Mouse (Mus musculus) hematopoietic stem cell, adult 5-6 weeks (primary cell): ENCODE measurements around the gene Hrh3. TPM values are rescaled to one million over a fixed set of nuclear protein-coding genes. Genes with fewer than 3 reads are reported as not detected.

Experiments used
- ATAC-seq, 2 experiments: fragments of 125-278 bp in 1 of 2; replicated peaks in 1 of 2; 2 replicates each; pipeline ENCODE4 v1.8.0; 2016 to 2017; ENCODE audit warnings: inconsistent platforms in 2 of 2, mild to moderate bottlenecking in 2 of 2, moderate number of reproducible peaks in 2 of 2, low read depth in 1 of 2, moderate TSS enrichment in 1 of 2; ENCODE audit not compliant: low FRiP score in 2 of 2, poor library complexity in 2 of 2, severe bottlenecking in 2 of 2, insufficient read depth in 1 of 2, low TSS enrichment in 1 of 2
- total RNA-seq: library from RNA; stranded (forward); fragments of 172-1452, 232-1000 nt; gene quantifications from 2 replicates; pipeline ENCODE4 v1.2.3, GENCODE M21; 2017

Hrh3 gene
- total RNA-seq, 1 experiment from 2014 or later, result not detected

GRCm38 (mm10) chr2:180115279-180115678, 11.0 kb upstream of the Hrh3 start:
- ATAC-seq, result no peak

GRCm38 (mm10) chr2:180113909-180114890, 9.9 kb upstream of the Hrh3 start:
- no peak for ATAC-seq

DNA sequence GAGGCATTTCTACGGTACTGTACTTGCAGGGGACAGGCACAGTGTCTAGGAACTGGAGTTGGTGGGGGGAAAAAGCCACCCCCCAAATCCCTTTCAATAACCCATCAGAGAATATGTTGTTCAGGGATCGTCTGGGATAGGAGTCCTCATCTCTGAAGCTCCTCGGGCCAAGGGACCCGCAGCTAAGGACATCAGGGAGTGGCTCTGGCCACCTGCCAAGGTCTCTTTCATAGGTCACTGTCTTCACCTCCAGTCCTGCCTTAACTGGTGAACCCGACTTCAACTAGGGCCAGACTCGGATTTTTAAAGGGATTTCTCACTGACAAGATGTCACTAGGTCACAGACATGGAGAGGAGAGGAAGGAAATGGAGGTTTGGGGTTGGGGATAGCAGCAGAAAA, 4.0 kb upstream of the Hrh3 start:
- no peak for ATAC-seq

GRCm38 (mm10) chr2:180107081-180107480, 2.8 kb upstream of the Hrh3 start:
- no peak; a peak in 1 of 4 replicates for ATAC-seq

DNA sequence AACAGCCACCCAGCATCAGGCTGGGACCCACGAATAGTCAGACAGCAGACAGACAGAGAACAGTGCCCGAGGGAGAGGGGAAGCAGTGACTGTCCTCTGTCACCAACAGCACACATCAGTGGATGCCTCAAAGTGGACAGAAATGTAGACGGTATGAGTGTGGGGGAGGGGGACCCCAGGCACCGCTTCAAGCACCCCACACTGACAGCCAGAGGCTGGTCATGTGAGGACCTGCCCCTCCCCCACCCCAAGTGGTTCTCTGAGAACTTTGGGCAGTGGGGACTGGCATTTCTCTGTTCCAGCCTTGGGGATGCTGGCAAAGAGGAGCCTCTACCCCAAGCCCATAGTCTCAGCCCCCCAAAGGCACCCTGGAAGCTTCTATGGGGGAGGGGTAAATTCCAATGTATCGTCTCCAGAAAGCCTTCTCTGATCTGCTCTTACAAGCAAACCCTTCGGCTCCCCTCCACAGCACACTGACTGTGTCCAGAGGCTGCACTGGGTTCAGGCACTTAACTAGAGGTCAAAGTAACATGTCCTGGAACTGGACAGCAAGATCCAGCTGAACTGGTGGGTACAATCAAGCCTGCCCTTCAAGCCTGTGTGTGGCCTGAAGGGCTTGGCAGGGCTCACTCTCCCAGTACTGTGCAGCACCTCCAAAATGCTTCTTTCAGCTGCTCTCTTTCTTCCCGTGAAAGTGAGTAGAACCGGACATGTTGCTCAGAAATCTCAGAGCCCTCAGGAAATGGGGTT, 1.3 kb upstream of the Hrh3 start:
- ATAC-seq, result no peak

GRCm38 (mm10) chr2:180104659-180105377, 530 bp upstream of the Hrh3 start:
- ATAC-seq, result peak; percentile 4 to 33; a peak in 1 of 4 replicates

DNA sequence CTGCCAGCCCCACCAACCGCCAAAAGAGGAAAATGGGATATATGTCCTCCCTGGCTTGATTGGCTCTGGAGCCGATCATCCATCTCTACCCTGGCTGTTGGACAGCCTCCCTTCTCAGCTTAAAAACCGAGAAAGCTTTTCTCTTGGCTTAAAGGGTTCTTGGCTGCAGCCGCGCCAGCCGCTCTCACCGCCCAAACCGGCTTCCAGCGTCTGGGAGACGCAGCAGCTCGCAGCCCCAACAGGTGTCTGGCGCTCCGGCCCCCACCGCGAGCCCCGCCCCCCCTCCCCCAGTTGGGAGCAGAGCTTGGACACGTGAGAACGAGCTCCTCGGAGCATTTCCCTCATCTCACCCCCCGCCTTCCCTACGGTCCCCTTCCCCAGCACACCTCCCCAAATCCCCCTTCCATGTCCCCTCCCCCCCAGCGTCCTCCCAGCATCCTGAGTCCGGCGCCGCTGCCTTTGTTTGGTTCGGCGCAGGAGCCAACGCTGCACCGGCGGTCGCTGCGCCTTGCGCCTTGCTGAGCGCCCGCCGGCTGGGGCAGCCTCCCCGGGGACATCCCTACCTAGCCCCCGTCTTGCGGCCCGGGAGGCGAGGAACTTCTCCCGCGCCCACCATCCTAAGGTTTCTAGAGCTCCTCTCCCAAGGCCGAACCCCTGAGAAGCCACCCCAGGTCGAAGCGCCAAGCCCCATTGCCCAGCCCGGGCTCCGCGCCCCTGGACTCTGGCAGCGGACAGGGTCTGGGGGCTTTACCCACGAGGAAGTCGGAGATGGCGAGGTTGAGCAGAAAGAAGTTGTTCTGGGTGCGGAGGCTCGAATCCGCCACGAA, 924 bp downstream of the Hrh3 start:
- ATAC-seq, result no peak

- ATAC-seq, result no peak
Observed at GRCm38 (mm10) chr2:180099529-180099928, 4.8 kb downstream of the Hrh3 start.

DNA sequence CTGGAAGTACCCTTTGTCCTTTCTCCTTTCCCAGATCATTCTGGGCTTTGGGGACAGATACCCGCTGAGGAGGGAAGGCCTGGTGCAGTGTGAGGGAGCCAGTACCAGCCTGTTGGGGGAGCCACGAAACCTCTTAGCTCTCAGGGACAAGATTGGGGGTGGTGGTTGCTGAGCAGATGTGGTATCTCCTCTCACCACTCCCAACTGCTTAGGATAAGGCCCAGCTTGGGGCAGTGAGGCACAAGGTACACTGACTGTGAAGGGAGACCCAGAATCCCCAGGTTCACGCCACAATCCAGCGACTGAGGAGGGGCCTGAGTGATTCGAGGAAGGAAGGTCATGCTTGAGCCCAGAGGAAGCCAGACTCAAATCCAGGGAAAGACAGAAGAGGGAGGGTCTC, 6.1 kb downstream of the Hrh3 start:
- ATAC-seq, result peak in 1 of 2 experiments; percentile 22; a peak in 1 of 4 replicates

- ATAC-seq, result no peak
Observed at GRCm38 (mm10) chr2:180097585-180097984, 6.7 kb downstream of the Hrh3 start.

- ATAC-seq, result no peak
Observed at GRCm38 (mm10) chr2:180095711-180096110, 8.6 kb downstream of the Hrh3 start.

- 0 out of 4 replicates have a peak, but pooled peaks of 1 of the 2 experiments have one; percentile 12 for ATAC-seq
Observed at GRCm38 (mm10) chr2:180090285-180090684, 14.0 kb downstream of the Hrh3 start.

DNA sequence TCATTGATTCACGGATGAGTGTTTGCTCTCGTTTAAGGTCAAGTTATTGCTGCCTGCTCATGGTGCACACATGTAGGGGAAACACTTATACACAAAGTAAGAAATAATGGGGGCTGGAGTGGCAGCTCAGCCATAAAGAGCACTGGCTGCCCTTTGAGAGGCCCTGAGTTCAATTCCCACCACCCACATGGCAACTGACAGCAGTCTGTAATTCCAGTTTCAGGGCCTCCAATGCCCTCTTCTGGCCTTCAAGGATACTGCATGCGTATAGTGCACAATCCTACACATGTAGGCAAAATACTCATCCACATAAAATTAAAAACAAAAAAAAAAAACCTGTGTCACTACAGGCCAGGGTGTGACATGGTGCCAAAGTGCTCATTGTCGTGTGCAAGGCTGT, 16.8 kb downstream of the Hrh3 start:
- no peak for ATAC-seq

DNA sequence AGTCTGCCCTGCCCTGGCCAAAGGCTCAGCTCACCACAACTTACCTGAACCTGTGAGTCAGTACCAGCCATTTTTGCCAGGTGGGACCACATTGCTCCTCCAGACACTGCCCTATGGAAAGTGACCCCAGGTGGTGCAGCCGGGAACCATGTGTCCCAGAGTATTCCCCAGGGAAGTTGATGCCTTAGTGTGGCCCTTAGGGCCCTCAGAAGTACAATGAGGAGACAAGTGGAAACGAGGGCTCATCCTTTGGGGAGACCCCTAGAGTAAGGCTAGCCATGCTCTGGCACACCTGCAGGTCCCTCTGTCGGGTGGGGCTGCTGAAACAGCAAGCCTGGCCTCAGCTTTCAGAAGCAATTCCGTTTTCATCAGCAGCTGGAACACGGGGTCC, 17.7 kb downstream of the Hrh3 start:
- no peak for ATAC-seq

DNA sequence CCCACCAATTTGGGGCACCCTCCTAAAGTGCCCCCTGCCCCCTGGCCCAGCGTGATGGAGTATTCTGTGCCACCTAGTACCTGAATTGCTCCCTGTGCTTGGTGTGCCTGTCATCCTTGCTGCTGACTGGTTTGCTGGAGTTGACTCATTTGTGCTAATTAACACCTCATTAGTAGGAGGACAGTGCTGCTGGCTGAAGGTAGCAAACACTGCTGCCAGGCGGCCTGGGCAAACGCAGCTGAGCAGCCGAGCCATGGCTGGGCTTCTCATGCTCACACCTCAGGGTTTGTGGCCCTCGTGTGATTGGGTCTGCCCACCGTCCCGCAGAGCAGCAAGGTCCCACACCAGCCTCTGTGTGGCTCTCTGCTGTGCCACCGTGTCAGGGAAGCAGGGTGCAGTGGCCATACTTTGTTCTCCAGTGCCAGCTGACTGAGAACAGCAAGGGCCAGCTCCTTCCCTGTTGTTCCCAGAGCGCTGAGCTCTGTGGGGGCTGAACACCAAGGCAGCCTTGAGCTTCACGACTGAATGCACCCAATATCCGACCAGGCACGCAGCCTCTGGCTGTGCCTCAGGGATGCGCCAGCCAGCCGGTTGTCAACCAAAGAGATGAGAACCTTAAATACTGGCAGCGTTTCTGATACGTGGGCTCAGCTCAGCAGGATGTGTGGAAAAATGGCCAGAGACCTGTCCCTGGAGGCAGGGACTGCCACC, 18.2 kb downstream of the Hrh3 start:
- ATAC-seq, result no peak

GRCm38 (mm10) chr2:180084565-180084964, 19.7 kb downstream of the Hrh3 start:
- ATAC-seq, result no peak
